Mouse (Mus musculus): ENCODE measurements around the gene Gipc3. TPM values are rescaled to one million over a fixed set of nuclear protein-coding genes. Genes with fewer than 3 reads are reported as not detected.

Gipc3 gene
- polyA plus RNA-seq, 1 experiment = 1.2 TPM

GRCm38 (mm10) chr10:81317273-81317672, 25.8 kb downstream of the Gipc3 start:
- Histone ChIP-seq H3K4me3 (ENCODE audit: low read depth, low read length) (peak overlapping the region; percentile 52), H3K4me1 (ENCODE audit: control insufficient read depth, insufficient read depth, insufficient read length, low read length) (peaks cover 30% of the 10 kb centered on the region), H3K36me3 (ENCODE audit: control insufficient read depth, insufficient read depth, low read length) (peaks cover 11% of the 10 kb centered on the region), H3K27ac (ENCODE audit: insufficient read depth, low read depth, low read length) (no peak overlapping the region), H3K27me3 (ENCODE audit: control insufficient read depth, insufficient read depth, low read length) (no peaks in the 10 kb centered on the region)
- no peak for TF ChIP-seq POLR2A (IDR thresholded peaks at IDR 0.05; ENCODE audit: low read depth, low read length)
- no peak for TF ChIP-seq CTCF (IDR thresholded peaks at IDR 0.05; ENCODE audit: extremely low read depth, insufficient read length, insufficient replicate concordance, low read depth, low read length)
- WGBS = 26% methylated on average over 20 of the region's 20 CpGs

GRCm38 (mm10) chr10:81316338-81317060, 26.6 kb downstream of the Gipc3 start:
- Histone ChIP-seq H3K4me1 (ENCODE audit: control insufficient read depth, insufficient read depth, insufficient read length, low read length) (peaks cover 30% of the 10 kb centered on the region), H3K4me3 (ENCODE audit: low read depth, low read length) (peak overlapping the region; percentile 52), H3K27ac (ENCODE audit: insufficient read depth, low read depth, low read length) (no peak overlapping the region), H3K36me3 (ENCODE audit: control insufficient read depth, insufficient read depth, low read length) (peaks cover 13% of the 10 kb centered on the region; the same call in 1 of the 2 replicates), H3K27me3 (ENCODE audit: control insufficient read depth, insufficient read depth, low read length) (no peaks in the 10 kb centered on the region)
- peak; percentile 43; the same call in 1 of the 2 replicates for TF ChIP-seq CTCF (IDR thresholded peaks at IDR 0.05; ENCODE audit: extremely low read depth, insufficient read length, insufficient replicate concordance, low read depth, low read length)
- TF ChIP-seq POLR2A (IDR thresholded peaks at IDR 0.05; ENCODE audit: low read depth, low read length) = no peak
- 54% methylated on average over 16 of the region's 16 CpGs for WGBS

- H3K27me3 ChIP-seq (ENCODE audit: control insufficient read depth, insufficient read depth, low read length) = no peaks in the 10 kb centered on the region
- peaks cover 30% of the 10 kb centered on the region for H3K4me1 ChIP-seq (ENCODE audit: control insufficient read depth, insufficient read depth, insufficient read length, low read length)
- TF ChIP-seq POLR2A (IDR thresholded peaks at IDR 0.05; ENCODE audit: low read depth, low read length) = no peak
- TF ChIP-seq CTCF (IDR thresholded peaks at IDR 0.05; ENCODE audit: extremely low read depth, insufficient read length, insufficient replicate concordance, low read depth, low read length) = no peak
- no peak overlapping the region for H3K27ac ChIP-seq (ENCODE audit: insufficient read depth, low read depth, low read length)
- H3K36me3 ChIP-seq (ENCODE audit: control insufficient read depth, insufficient read depth, low read length) = peaks cover 20% of the 10 kb centered on the region
- no peak overlapping the region for H3K4me3 ChIP-seq (ENCODE audit: low read depth, low read length)
- WGBS = 88% methylated on average over 16 of the region's 16 CpGs
Observed at GRCm38 (mm10) chr10:81315587-81315986, 27.5 kb downstream of the Gipc3 start.

- Histone ChIP-seq H3K4me3 (ENCODE audit: low read depth, low read length) (no peak overlapping the region), H3K4me1 (ENCODE audit: control insufficient read depth, insufficient read depth, insufficient read length, low read length) (peaks cover 22% of the 10 kb centered on the region), H3K27ac (ENCODE audit: insufficient read depth, low read depth, low read length) (no peak overlapping the region), H3K36me3 (ENCODE audit: control insufficient read depth, insufficient read depth, low read length) (peaks cover 27% of the 10 kb centered on the region), H3K27me3 (ENCODE audit: control insufficient read depth, insufficient read depth, low read length) (no peaks in the 10 kb centered on the region)
- WGBS = 68% methylated on average over 7 of the region's 7 CpGs
- TF ChIP-seq CTCF (IDR thresholded peaks at IDR 0.05; ENCODE audit: extremely low read depth, insufficient read length, insufficient replicate concordance, low read depth, low read length) (no peak), POLR2A (IDR thresholded peaks at IDR 0.05; ENCODE audit: low read depth, low read length) (no peak)
Observed at GRCm38 (mm10) chr10:81314201-81314600, 28.9 kb downstream of the Gipc3 start.

- 90% methylated on average over 13 of the region's 13 CpGs for WGBS
- Histone ChIP-seq H3K36me3 (ENCODE audit: control insufficient read depth, insufficient read depth, low read length) (peaks cover 32% of the 10 kb centered on the region), H3K4me3 (ENCODE audit: low read depth, low read length) (no peak overlapping the region), H3K4me1 (ENCODE audit: control insufficient read depth, insufficient read depth, insufficient read length, low read length) (peaks cover 16% of the 10 kb centered on the region), H3K27me3 (ENCODE audit: control insufficient read depth, insufficient read depth, low read length) (no peaks in the 10 kb centered on the region), H3K27ac (ENCODE audit: insufficient read depth, low read depth, low read length) (no peak overlapping the region)
- TF ChIP-seq CTCF (IDR thresholded peaks at IDR 0.05; ENCODE audit: extremely low read depth, insufficient read length, insufficient replicate concordance, low read depth, low read length) (no peak), POLR2A (IDR thresholded peaks at IDR 0.05; ENCODE audit: low read depth, low read length) (no peak)
Observed at GRCm38 (mm10) chr10:81313581-81313980, 29.5 kb downstream of the Gipc3 start.

GRCm38 (mm10) chr10:81309571-81309970, 33.5 kb downstream of the Gipc3 start:
- TF ChIP-seq CTCF (IDR thresholded peaks at IDR 0.05; ENCODE audit: extremely low read depth, insufficient read length, insufficient replicate concordance, low read depth, low read length) = no peak
- TF ChIP-seq POLR2A (IDR thresholded peaks at IDR 0.05; ENCODE audit: low read depth, low read length) = no peak
- H3K36me3 ChIP-seq (ENCODE audit: control insufficient read depth, insufficient read depth, low read length) = peaks cover 54% of the 10 kb centered on the region
- no peak overlapping the region for H3K4me3 ChIP-seq (ENCODE audit: low read depth, low read length)
- no peak overlapping the region for H3K27ac ChIP-seq (ENCODE audit: insufficient read depth, low read depth, low read length)
- no peaks in the 10 kb centered on the region; the same call in 1 of the 2 replicates for H3K4me1 ChIP-seq (ENCODE audit: control insufficient read depth, insufficient read depth, insufficient read length, low read length)
- 78% methylated on average over 5 of the region's 5 CpGs for WGBS
- H3K27me3 ChIP-seq (ENCODE audit: control insufficient read depth, insufficient read depth, low read length) = no peaks in the 10 kb centered on the region

- no peak for TF ChIP-seq CTCF (IDR thresholded peaks at IDR 0.05; ENCODE audit: extremely low read depth, insufficient read length, insufficient replicate concordance, low read depth, low read length)
- TF ChIP-seq POLR2A (IDR thresholded peaks at IDR 0.05; ENCODE audit: low read depth, low read length) = no peak
- Histone ChIP-seq H3K4me3 (ENCODE audit: low read depth, low read length) (no peak overlapping the region), H3K27me3 (ENCODE audit: control insufficient read depth, insufficient read depth, low read length) (no peaks in the 10 kb centered on the region), H3K4me1 (ENCODE audit: control insufficient read depth, insufficient read depth, insufficient read length, low read length) (peaks cover 14% of the 10 kb centered on the region), H3K27ac (ENCODE audit: insufficient read depth, low read depth, low read length) (no peak overlapping the region), H3K36me3 (ENCODE audit: control insufficient read depth, insufficient read depth, low read length) (peaks cover 41% of the 10 kb centered on the region)
- WGBS = 95% methylated on average over 21 of the region's 21 CpGs
Observed at GRCm38 (mm10) chr10:81306837-81307682, 36.0 kb downstream of the Gipc3 start.
